Mouse (Mus musculus) MN1 (cell line): ENCODE measurements around the gene Gja6.

Experiments used
- DNase-seq: peaks from one replicate; pipeline ENCODE4 v3.0.0-alpha.2; 2016; ENCODE audit warnings: low spot score

The Gja6 gene

GRCm38 (mm10) chrX:160906952-160907351 lies at the start of gene Gja6:
Gene Gja6, minus strand, starts transcription at chrX:160907052.
- DNase-seq, result no peak

DNA sequence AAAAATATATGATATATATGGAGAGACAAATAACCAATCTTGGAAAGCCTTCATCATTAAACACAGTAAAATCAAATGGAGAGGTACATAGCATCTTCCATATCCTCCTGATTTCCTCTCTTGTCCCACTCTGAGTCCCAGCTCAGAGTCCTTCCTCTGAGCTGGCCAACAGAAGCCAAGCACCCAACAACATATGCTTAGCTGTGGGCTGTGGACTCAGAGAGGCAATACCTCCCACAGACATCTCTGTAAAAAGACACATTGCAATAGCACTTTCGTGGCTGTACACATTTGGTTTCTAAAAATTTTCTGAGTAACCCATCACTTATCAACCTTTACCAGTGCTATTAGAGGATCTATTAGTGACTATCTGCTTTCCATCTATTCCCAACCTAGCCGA lies 42.7 kb upstream of the Gja6 start:
- DNase-seq, result no peak

- DNase-seq, result no peak
Measured at GRCm38 (mm10) chrX:160944722-160945121, 37.9 kb upstream of the Gja6 start.

DNA sequence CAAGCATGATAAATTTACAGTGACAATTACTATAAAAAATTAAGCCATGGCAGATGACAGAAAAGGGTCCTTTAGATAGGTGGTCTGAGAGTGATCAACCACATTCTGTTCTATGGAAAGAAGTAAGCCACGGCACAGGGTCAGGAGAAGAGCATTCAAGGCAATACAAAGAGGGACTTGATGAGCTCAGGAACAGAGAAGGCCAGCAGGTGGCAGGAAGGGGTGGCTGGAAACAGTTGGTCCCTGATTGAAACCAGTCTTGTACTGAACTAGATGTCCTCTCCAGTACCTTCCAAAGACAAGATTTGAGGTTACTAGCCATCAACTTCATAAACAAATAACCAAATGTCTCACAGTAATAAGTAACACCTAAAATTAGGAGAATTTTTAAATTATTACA lies 28.7 kb upstream of the Gja6 start:
- no peak for DNase-seq

DNA sequence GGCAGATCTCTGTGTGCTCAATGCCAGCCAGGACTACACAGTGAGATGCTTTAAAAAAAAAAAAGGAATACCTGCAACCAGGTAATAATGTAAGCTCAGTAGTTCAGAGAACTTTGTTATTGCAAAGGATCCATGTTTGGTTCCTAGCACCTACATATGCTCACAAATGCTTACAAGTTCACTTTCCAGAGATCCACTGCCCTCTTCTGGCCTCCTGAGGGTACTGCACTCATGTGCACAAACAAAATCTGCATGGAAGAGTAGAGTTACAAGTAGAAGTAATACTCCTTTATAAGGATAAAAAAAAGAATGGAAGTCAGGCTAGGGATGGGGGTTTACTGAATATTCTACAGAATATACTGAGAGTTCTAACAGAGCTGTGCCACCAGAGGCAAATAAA lies 23.8 kb upstream of the Gja6 start:
- no peak for DNase-seq

- no peak for DNase-seq
Measured at GRCm38 (mm10) chrX:160928870-160929269, 22.0 kb upstream of the Gja6 start.

- DNase-seq, result no peak
Measured at GRCm38 (mm10) chrX:160919022-160919637, 12.3 kb upstream of the Gja6 start.

DNA sequence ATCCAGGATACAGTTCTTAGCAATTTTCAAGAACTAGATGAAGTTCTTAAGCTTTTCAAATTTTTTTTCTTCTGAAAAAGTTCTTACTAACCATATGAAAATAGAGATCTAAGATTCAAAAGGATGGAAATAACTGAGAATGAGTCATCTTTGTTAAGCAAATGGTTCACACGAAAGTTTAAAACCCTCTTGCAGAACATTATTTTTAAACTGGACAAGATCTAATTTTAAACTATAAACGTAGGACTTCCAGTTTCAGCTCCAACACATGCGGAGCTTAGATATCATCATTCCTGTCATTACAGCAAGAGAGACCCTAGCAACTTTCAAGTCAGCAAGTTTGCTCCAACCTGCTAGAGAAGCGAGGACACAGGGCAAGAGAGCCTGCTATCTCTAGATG lies 375 bp downstream of the Gja6 start:
- DNase-seq, result no peak

GRCm38 (mm10) chrX:160905913-160906312 lies 939 bp downstream of the Gja6 start:
- DNase-seq, result no peak

- no peak for DNase-seq
Measured at GRCm38 (mm10) chrX:160905041-160905678, 1.7 kb downstream of the Gja6 start.

DNA sequence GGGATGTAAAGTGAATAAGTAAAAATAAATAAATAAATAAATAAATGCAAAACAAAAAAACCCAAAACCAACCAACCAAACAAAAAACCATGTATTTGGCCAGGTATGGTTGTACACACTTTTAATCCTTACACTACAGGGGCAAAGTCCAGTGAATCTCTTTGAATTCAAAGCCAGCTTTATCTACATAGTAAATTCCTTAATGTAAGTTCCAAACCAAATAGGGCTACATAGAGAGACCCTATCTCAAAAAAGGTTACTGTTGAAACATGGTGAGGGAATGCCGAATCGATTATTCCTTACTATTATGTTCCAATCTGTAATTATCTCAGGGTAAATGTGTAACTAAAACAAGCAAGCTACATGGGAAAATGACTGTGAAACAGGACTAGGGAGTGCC lies 5.7 kb downstream of the Gja6 start:
- no peak for DNase-seq

GRCm38 (mm10) chrX:160892077-160892476 lies 14.8 kb downstream of the Gja6 start:
- DNase-seq, result no peak

DNA sequence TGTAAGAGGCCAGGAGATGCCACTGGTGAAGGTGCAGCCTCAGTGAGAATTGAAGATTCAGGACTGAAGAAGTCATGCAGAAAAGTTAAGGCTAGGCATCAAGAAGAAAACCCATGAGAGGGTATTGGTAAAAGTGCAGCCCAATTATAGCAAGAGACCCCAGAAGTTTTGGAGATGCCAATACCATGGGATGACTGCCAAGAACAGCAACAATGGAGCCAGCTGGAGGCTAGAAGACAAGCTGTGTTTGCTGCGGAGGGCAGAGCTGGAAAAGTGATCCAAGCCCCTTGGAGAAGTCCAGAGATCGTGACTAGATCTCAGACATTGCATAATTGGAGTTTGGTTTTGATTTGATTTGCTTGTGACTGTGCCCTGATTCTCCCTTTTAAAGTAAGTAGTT lies 20.6 kb downstream of the Gja6 start:
- DNase-seq, result no peak

DNA sequence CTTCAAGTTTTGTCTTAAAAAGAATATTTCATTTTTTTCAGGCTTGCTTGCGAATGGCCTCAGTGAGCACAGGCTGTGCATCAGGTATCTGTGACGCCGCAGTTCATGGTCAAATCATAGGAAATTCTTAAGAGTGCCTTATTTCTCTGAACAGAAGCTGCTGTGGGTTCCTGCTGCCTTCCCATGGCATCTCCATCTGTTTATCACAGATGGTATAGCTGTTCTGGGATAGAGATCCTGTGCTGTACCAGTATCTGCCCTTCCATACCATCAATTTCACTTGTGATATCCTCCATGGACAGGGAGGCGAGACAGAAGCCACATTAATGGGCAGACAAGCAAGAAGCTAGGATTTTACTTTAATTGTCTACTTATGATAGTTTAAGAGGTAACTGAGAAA lies 40.3 kb downstream of the Gja6 start:
- no peak for DNase-seq

- DNase-seq, result no peak
Measured at GRCm38 (mm10) chrX:160865022-160865421, 41.8 kb downstream of the Gja6 start.

GRCm38 (mm10) chrX:160863689-160864383 lies 43.0 kb downstream of the Gja6 start:
- DNase-seq, result no peak
